Comparison of ENCODE assay signal across 9 mouse cellular contexts in genomic region chr6:15789523-15790500, GRCm38 (mm10).
DNase-seq lines count a peak whose midpoint lies in the region; ATAC-seq and TF ChIP-seq lines count a peak whose summit lies in the region.
"Had no signal": no experiment of that assay in that cellular context is flagged by ENCODE, and none has a peak within 500 bp of the region (broad histone marks: within the 10 kb centered on the region; RNA-seq: fewer than 3 reads in every experiment).

No protein-coding gene starts in this region.

- no peaks in the 10 kb centered on the region for H3K27me3 ChIP-seq in hindbrain, embryonic 13.5 days
- H3K27me3 ChIP-seq: limb, embryonic 13.5 days had no signal

- DNase-seq in ES-E14 (ENCODE audit: low read depth, low spot score), result peak; percentile 37
- DNase-seq in cerebellum, adult 8-10 months, result peak; percentile 8
- peak; percentile 42 to 45 for DNase-seq in frontal cortex, postnatal 10 days (ENCODE audit: low spot score in 2 of 2)
- peak; percentile 21 to 45 for DNase-seq in layer of hippocampus, postnatal 14 days (ENCODE audit: low spot score in 2 of 2)
- DNase-seq in lung, postnatal 36 days, result peak; percentile 91
- DNase-seq in right cerebral cortex, adult 18-20 months, result peak; percentile 71
- DNase-seq in urinary bladder, adult 2 months (ENCODE audit: low spot score), result peak; percentile 53

- peak; percentile 81 for ATAC-seq in hindbrain, embryonic 13.5 days (ENCODE audit: low FRiP score)

- no peak overlapping the region for H3K27ac ChIP-seq in ES-E14 (ENCODE audit: insufficient read depth, low read depth, low read length, poor library complexity, severe bottlenecking)
- H3K27ac ChIP-seq in hindbrain, embryonic 13.5 days, result peak overlapping the region; percentile 48; the same call in 1 of the 2 replicates
- H3K27ac ChIP-seq: limb, embryonic 13.5 days had no signal

- H3K9me3 ChIP-seq in ES-E14 (ENCODE audit: control insufficient read depth, insufficient read depth, low read depth, low read length), result no peaks in the 10 kb centered on the region
- H3K9me3 ChIP-seq in hindbrain, embryonic 13.5 days, result no peaks in the 10 kb centered on the region
- H3K9me3 ChIP-seq: limb, embryonic 13.5 days had no signal

- H3K9ac ChIP-seq in ES-E14 (ENCODE audit: insufficient read depth, low read depth, low read length, poor library complexity, severe bottlenecking), result no peak overlapping the region
- H3K9ac ChIP-seq in hindbrain, embryonic 13.5 days, result no peak overlapping the region; the same call in 1 of the 2 replicates
- H3K9ac ChIP-seq: limb, embryonic 13.5 days had no signal

- in situ Hi-C loops in ES-E14 (cut with MboI; ENCODE audit: low sequenced_read_pairs in 2 of 2, unreplicated experiment in 2 of 2), result no loop called here

- H3K4me2 ChIP-seq in hindbrain, embryonic 13.5 days, result peak overlapping the region; percentile 35
- H3K4me2 ChIP-seq: limb, embryonic 13.5 days had no signal

- whole genome bisulfite sequencing in hindbrain, embryonic 13.5 days, result 14% methylated on average over 16 of the region's 16 CpGs

- H3K4me1 ChIP-seq in ES-E14 (ENCODE audit: control insufficient read depth in 2 of 2, insufficient read depth in 2 of 2, low read length in 2 of 2, poor library complexity in 1 of 2), result no peaks in the 10 kb centered on the region
- peaks cover 11% of the 10 kb centered on the region for H3K4me1 ChIP-seq in hindbrain, embryonic 13.5 days (replicated peaks)

- H3K4me3 ChIP-seq in ES-E14 (ENCODE audit: insufficient read depth in 1 of 2, low read depth in 1 of 2, low read length in 2 of 2, poor library complexity in 1 of 2, severe bottlenecking in 1 of 2), result no peak overlapping the region
- no peak overlapping the region for H3K4me3 ChIP-seq in hindbrain, embryonic 13.5 days
- H3K4me3 ChIP-seq: limb, embryonic 13.5 days had no signal

- H3K36me3 ChIP-seq in ES-E14 (ENCODE audit: control insufficient read depth, insufficient read depth, low read length, poor library complexity, severe bottlenecking), result no peaks in the 10 kb centered on the region
- H3K36me3 ChIP-seq in hindbrain, embryonic 13.5 days, result no peaks in the 10 kb centered on the region
- H3K36me3 ChIP-seq: limb, embryonic 13.5 days had no signal

TF ChIP-seq in ES-E14, 5 proteins besides CTCF, POLR2A, EP300 and RAD21:
- no peak for TF ChIP-seq CHD2 (IDR thresholded peaks at IDR 0.05; ENCODE audit: low read depth, low read length)
- TF ChIP-seq ZC3H11A (IDR thresholded peaks at IDR 0.05; ENCODE audit: borderline replicate concordance, low read depth, low read length), result peak; percentile 73

Comparison
In these comparisons a context has a peak if more than half of its experiments do, and no peak if none do; other contexts are left out.
1. DNase-seq: peak in every context shown above with its lines; median percentile 91 in lung, postnatal 36 days; 71 in right cerebral cortex, adult 18-20 months; 53 in urinary bladder, adult 2 months; 44 in frontal cortex, postnatal 10 days; 37 in ES-E14; 33 in layer of hippocampus, postnatal 14 days; 8 in cerebellum, adult 8-10 months.